Mouse (Mus musculus) neutrophil, adult 5-6 weeks (primary cell): ENCODE data around the gene Olfr470. TPM values are rescaled to one million over a fixed set of nuclear protein-coding genes. Genes with fewer than 3 reads are reported as not detected.
"Not testable (repeated sequence)": the region's sequence is repeated elsewhere in the genome, so short reads cannot be mapped to it uniquely, and the experiment has no call there.

Source experiments
- ATAC-seq: fragments of 151-379, 151-347 bp; 2 replicates; pipeline ENCODE4 v1.8.0; 2017; ENCODE audit warnings: mild to moderate bottlenecking, moderate TSS enrichment; ENCODE audit not compliant: insufficient number of reproducible peaks, poor library complexity, low FRiP score, severe bottlenecking; ENCODE audit errors: extremely low read depth
- total RNA-seq: library from RNA; stranded (forward); fragments of 200-1000 nt; gene quantifications from 2 replicates; pipeline ENCODE4 v1.2.3, GENCODE M21; 2017

Olfr470 gene
- not detected in 2 replicates for total RNA-seq

- not testable (repeated sequence) for ATAC-seq
Measured at GRCm38 (mm10) chr7:107847390-107847789, at the start of gene Olfr470. Olfr470 (minus strand) TSS chr7:107847490.

- no peak for ATAC-seq
Measured at GRCm38 (mm10) chr7:107841719-107842118, 5.6 kb downstream of the Olfr470 start.

GRCm38 (mm10) chr7:107825441-107825840, 21.8 kb downstream of the Olfr470 start, which contains the start of gene Olfr469:
Olfr469 (minus strand) TSS chr7:107825541.
- ATAC-seq, result not testable (repeated sequence)

GRCm38 (mm10) chr7:107823867-107824266, 23.4 kb downstream of the Olfr470 start:
- ATAC-seq, result not testable (repeated sequence)

GRCm38 (mm10) chr7:107819442-107819841, 27.8 kb downstream of the Olfr470 start:
- ATAC-seq, result no peak

GRCm38 (mm10) chr7:107811963-107812362, 35.3 kb downstream of the Olfr470 start, which contains the start of gene Olfr467:
Olfr467 (plus strand) TSS chr7:107812263.
- ATAC-seq, result no peak

GRCm38 (mm10) chr7:107802138-107802537, 45.2 kb downstream of the Olfr470 start:
- ATAC-seq, result no peak

GRCm38 (mm10) chr7:107801108-107801507, 46.2 kb downstream of the Olfr470 start, which contains the start of gene Ovch2:
Ovch2 (minus strand) TSS chr7:107801208.
- ATAC-seq, result no peak

- no peak for ATAC-seq
Measured at GRCm38 (mm10) chr7:107796500-107796899, 50.8 kb downstream of the Olfr470 start.

Other genes starting within 250 kb of the Olfr470 start
- gene 5330417H12Rik, start 222.3 kb downstream of the Olfr470 start, total RNA-seq, result not detected in 2 replicates
- not detected in 2 replicates for gene Cyb5r2, start 89.5 kb downstream of the Olfr470 start, total RNA-seq
- not detected in 2 replicates for gene Ovch2, start 46.3 kb downstream of the Olfr470 start, total RNA-seq
- gene Olfr467, start 35.2 kb downstream of the Olfr470 start, total RNA-seq, result not detected in 2 replicates
- 0.12 TPM in 1 of 2 replicates, not detected in the other for gene Olfr469, start 21.9 kb downstream of the Olfr470 start, total RNA-seq
- gene Olfr472, start 50.4 kb upstream of the Olfr470 start, total RNA-seq, result not detected in 2 replicates
- not detected in 2 replicates for gene Olfr473, start 83.0 kb upstream of the Olfr470 start, total RNA-seq
- gene Olfr474, start 107.2 kb upstream of the Olfr470 start, total RNA-seq, result not detected in 2 replicates
- not detected in 2 replicates for gene Olfr476, start 117.3 kb upstream of the Olfr470 start, total RNA-seq
- not detected in 2 replicates for gene Olfr477, start 139.2 kb upstream of the Olfr470 start, total RNA-seq
- not detected in 2 replicates for gene Olfr478, start 186.5 kb upstream of the Olfr470 start, total RNA-seq
- gene Olfr479, start 203.2 kb upstream of the Olfr470 start, total RNA-seq, result not detected in 2 replicates
- gene Olfr480, start 219.9 kb upstream of the Olfr470 start, total RNA-seq, result not detected in 2 replicates
- not detected in 2 replicates for gene Olfr481, start 232.4 kb upstream of the Olfr470 start, total RNA-seq